Comparison of ENCODE assay signal across 22 mouse cellular contexts in the genomic region with DNA sequence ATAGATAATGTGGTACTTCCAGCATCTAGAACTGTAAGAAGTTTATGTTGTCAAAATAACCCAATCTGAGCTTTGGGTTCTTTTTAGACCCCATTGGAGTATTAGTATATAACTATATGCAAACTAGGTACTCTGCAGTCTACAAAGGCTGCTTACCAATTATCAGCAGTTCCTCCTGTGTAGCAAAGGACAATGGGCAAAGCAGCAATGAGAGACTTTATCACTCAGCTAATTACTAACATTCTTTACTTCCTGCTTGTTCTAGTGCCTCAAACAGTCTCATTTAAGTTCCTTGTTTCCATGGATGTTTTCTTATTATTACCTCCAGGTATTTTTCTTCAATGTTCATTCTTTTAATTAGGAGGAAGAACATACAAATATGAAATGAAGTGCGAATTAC.
A peak's percentile ranks its signal among the peaks of the same experiment; 100 is the strongest.
DNase-seq lines count a peak whose midpoint lies in the region; ATAC-seq and TF ChIP-seq lines count a peak whose summit lies in the region.
"Had no signal": no experiment of that assay in that cellular context is flagged by ENCODE, and none has a peak within 500 bp of the region (broad histone marks: within the 10 kb centered on the region; RNA-seq: fewer than 3 reads in every experiment).

No protein-coding gene starts in this region.

- H3K27me3 ChIP-seq in intestine, embryonic 15.5 days (replicated peaks), result no peaks in the 10 kb centered on the region
- no peaks in the 10 kb centered on the region for H3K27me3 ChIP-seq in intestine, embryonic 16.5 days (replicated peaks; ENCODE audit: control insufficient read depth, insufficient read depth, low read length)
- no peaks in the 10 kb centered on the region for H3K27me3 ChIP-seq in intestine, postnatal 0 days (replicated peaks; ENCODE audit: control insufficient read depth, insufficient read depth, low read length)
- H3K27me3 ChIP-seq: CH12.LX, Patski had no signal

- no peaks in the 10 kb centered on the region for H3K9me3 ChIP-seq in intestine, embryonic 15.5 days
- H3K9me3 ChIP-seq in intestine, embryonic 16.5 days (ENCODE audit: control insufficient read depth, low read length), result no peaks in the 10 kb centered on the region
- no peaks in the 10 kb centered on the region for H3K9me3 ChIP-seq in intestine, postnatal 0 days (ENCODE audit: control insufficient read depth)
- H3K9me3 ChIP-seq: G1E had no signal

- H3K9ac ChIP-seq in intestine, embryonic 15.5 days, result no peak overlapping the region
- no peak overlapping the region for H3K9ac ChIP-seq in intestine, embryonic 16.5 days (ENCODE audit: low read depth, low read length)
- no peak overlapping the region for H3K9ac ChIP-seq in intestine, postnatal 0 days (ENCODE audit: low read depth, low read length)

- TF ChIP-seq CTCF in intestine, postnatal 0 days (IDR thresholded peaks at IDR 0.05; ENCODE audit: low read depth), result no peak

- no peak overlapping the region for H3K27ac ChIP-seq in intestine, embryonic 15.5 days
- H3K27ac ChIP-seq in intestine, embryonic 16.5 days (ENCODE audit: low read length), result no peak overlapping the region
- H3K27ac ChIP-seq in intestine, postnatal 0 days (ENCODE audit: low read depth, low read length), result no peak overlapping the region

- H3K4me2 ChIP-seq in intestine, embryonic 15.5 days (replicated peaks), result no peak overlapping the region
- H3K4me2 ChIP-seq in intestine, embryonic 16.5 days (ENCODE audit: low read depth, low read length), result no peak overlapping the region
- H3K4me2 ChIP-seq in intestine, postnatal 0 days (replicated peaks; ENCODE audit: low read depth), result no peak overlapping the region

- WGBS in intestine, embryonic 15.5 days, result 88% methylated on average over 1 of the region's 1 CpGs
- WGBS in intestine, embryonic 16.5 days, result 90% methylated on average over 1 of the region's 1 CpGs
- 84% methylated on average over 1 of the region's 1 CpGs for WGBS in intestine, postnatal 0 days

- ATAC-seq in intestine, embryonic 15.5 days, result peak; percentile 44; the same call in 1 of the 2 replicates
- peak; percentile 76 for ATAC-seq in intestine, embryonic 16.5 days
- ATAC-seq in intestine, postnatal 0 days, result peak; percentile 83
- ATAC-seq: activated CD4-positive, CD25-positive, alpha-beta regulatory T cell, adult 4 months; CD4-positive, CD25-positive, alpha-beta regulatory T cell, adult 4 months; Patski had no signal

- no peak overlapping the region for H3K4me3 ChIP-seq in intestine, embryonic 15.5 days (replicated peaks)
- H3K4me3 ChIP-seq in intestine, embryonic 16.5 days (ENCODE audit: low read length), result no peak overlapping the region
- no peak overlapping the region for H3K4me3 ChIP-seq in intestine, postnatal 0 days (ENCODE audit: low read depth, low read length)

- no peaks in the 10 kb centered on the region for H3K4me1 ChIP-seq in intestine, embryonic 15.5 days (replicated peaks)
- no peaks in the 10 kb centered on the region for H3K4me1 ChIP-seq in intestine, embryonic 16.5 days (ENCODE audit: control insufficient read depth, insufficient read depth, low read length)
- no peaks in the 10 kb centered on the region for H3K4me1 ChIP-seq in intestine, postnatal 0 days (replicated peaks; ENCODE audit: control insufficient read depth, insufficient read depth, low read length)

- no peaks in the 10 kb centered on the region for H3K36me3 ChIP-seq in intestine, embryonic 15.5 days
- no peaks in the 10 kb centered on the region for H3K36me3 ChIP-seq in intestine, embryonic 16.5 days (ENCODE audit: control insufficient read depth, insufficient read depth, low read length)
- no peaks in the 10 kb centered on the region for H3K36me3 ChIP-seq in intestine, postnatal 0 days (ENCODE audit: control insufficient read depth, insufficient read depth)
- H3K36me3 ChIP-seq: G1E had no signal

- DNase-seq in embryo, embryonic 10.5 days (ENCODE audit: low spot score), result no peak
- no peak for DNase-seq in layer of hippocampus, adult 11-12 months (ENCODE audit: low spot score)
- no peak for DNase-seq in adipocyte (ENCODE audit: low spot score)
- DNase-seq: adrenal gland, adult 2 months; adrenal gland, adult 8-10 months; adrenal gland, postnatal 10 days; adrenal gland, postnatal 14 days; adrenal gland, postnatal 25 days; adrenal gland, postnatal 36 days; B cell, adult 2 months; cerebellum, adult 11 months; cerebellum, adult 11-12 months; cerebellum, adult 18-20 months; cerebellum, adult 2 months had no signal
